In genomic region chr2:152766387-152767123, GRCm38 (mm10) we compare ENCODE assay signal across 8 mouse cellular contexts. TPM values are rescaled to one million over a fixed set of nuclear protein-coding genes. Genes with fewer than 3 reads are reported as not detected.
DNase-seq lines count a peak whose midpoint lies in the region; ATAC-seq lines count a peak whose summit lies in the region.

No protein-coding gene starts in this region.

- H3K4me3 ChIP-seq in embryonic facial prominence, embryonic 10.5 days = peak overlapping the region; percentile 25
- H3K4me3 ChIP-seq in midbrain, embryonic 13.5 days (replicated peaks) = no peak overlapping the region

- H3K36me3 ChIP-seq in embryonic facial prominence, embryonic 10.5 days (replicated peaks) = no peaks in the 10 kb centered on the region
- no peaks in the 10 kb centered on the region for H3K36me3 ChIP-seq in midbrain, embryonic 13.5 days

- ATAC-seq in midbrain, embryonic 13.5 days = peak; percentile 55; the same call in 1 of the 2 replicates

- intact Hi-C loops in left cerebral cortex, postnatal 4 days (cut with DNase I) = loop anchor here (10.0 kb wide), 1 partner anchor 58 kb away; no protein-coding TSS in a partner anchor

- H3K27ac ChIP-seq in embryonic facial prominence, embryonic 10.5 days (replicated peaks) = peak overlapping the region; percentile 66
- H3K27ac ChIP-seq in midbrain, embryonic 13.5 days = no peak overlapping the region

- H3K27me3 ChIP-seq in embryonic facial prominence, embryonic 10.5 days (replicated peaks; ENCODE audit: low read depth, poor library complexity, severe bottlenecking) = 0 out of 2 replicates have a peak, but pooled peaks cover 3% of the 10 kb centered on the region
- no peaks in the 10 kb centered on the region; the same call in 1 of the 2 replicates for H3K27me3 ChIP-seq in midbrain, embryonic 13.5 days

- H3K9ac ChIP-seq in midbrain, embryonic 13.5 days (replicated peaks) = no peak overlapping the region

- no peak overlapping the region for H3K4me2 ChIP-seq in midbrain, embryonic 13.5 days (replicated peaks)

- peak; percentile 87 for DNase-seq in 3T3-L1 (ENCODE audit: low read depth, low spot score)
- peak; percentile 96 for DNase-seq in adrenal gland, postnatal 10 days
- DNase-seq in embryonic facial prominence, embryonic 10.5 days (ENCODE audit: low spot score) = peak; percentile 94
- DNase-seq in heart, adult 18-20 months = peak; percentile 92 to 98
- DNase-seq in kidney, adult 11 months = peak; percentile 85
- DNase-seq in left cerebral cortex, postnatal 4 days = peak; percentile 90
- peak; percentile 63 to 86 for DNase-seq in spleen, adult 18-20 months

- H3K4me1 ChIP-seq in embryonic facial prominence, embryonic 10.5 days = peaks cover 40% of the 10 kb centered on the region
- peaks cover 15% of the 10 kb centered on the region for H3K4me1 ChIP-seq in midbrain, embryonic 13.5 days (replicated peaks)

- H3K9me3 ChIP-seq in embryonic facial prominence, embryonic 10.5 days = no peaks in the 10 kb centered on the region
- no peaks in the 10 kb centered on the region for H3K9me3 ChIP-seq in midbrain, embryonic 13.5 days

- 19% methylated on average over 25 of the region's 25 CpGs for WGBS in embryonic facial prominence, embryonic 10.5 days
- WGBS in midbrain, embryonic 13.5 days = 23% methylated on average over 25 of the region's 25 CpGs

RNA-seq across cellular contexts. Expression of gene Cox4i2, which starts 12.6 kb away (rescaled TPM):
- 1 to 10 TPM; 8.0 to 8.3 TPM for total RNA-seq in adrenal gland, postnatal 10 days (2021)
- 9.9 and 10.1 TPM in 2 replicates for polyA plus RNA-seq in embryonic facial prominence, embryonic 10.5 days (2016; fragmentation: Nextera tagmentation; extraction: Ambion mirVana)
- 10 to 100 TPM; 11.9 to 15.2 TPM for total RNA-seq in heart, adult 18-20 months (2021)
- total RNA-seq in left cerebral cortex, postnatal 4 days (2021) = 1 to 10 TPM; 1.7 to 1.9 TPM
- polyA plus RNA-seq in midbrain, embryonic 13.5 days (2015; fragmentation: Nextera tagmentation; extraction: Ambion mirVana) = 4.1 and 5.5 TPM in 2 replicates

RNA-seq across cellular contexts. Expression of gene Id1, which starts 30.5 kb away (rescaled TPM):
- 100 to 1,000 TPM; 112 to 182 TPM for total RNA-seq in adrenal gland, postnatal 10 days (2021)
- polyA plus RNA-seq in embryonic facial prominence, embryonic 10.5 days (2016; fragmentation: Nextera tagmentation; extraction: Ambion mirVana) = 161 and 182 TPM in 2 replicates
- total RNA-seq in heart, adult 18-20 months (2021) = 10 to 100 TPM; 63.7 to 75.1 TPM
- 10 to 100 TPM; 25.6 to 27.6 TPM for total RNA-seq in left cerebral cortex, postnatal 4 days (2021)
- polyA plus RNA-seq in midbrain, embryonic 13.5 days (2015; fragmentation: Nextera tagmentation; extraction: Ambion mirVana) = 32.8 and 39.4 TPM in 2 replicates
